Mouse (Mus musculus) liver, embryonic 14.5 days (tissue): Measurements from ENCODE around the gene Ass1. TPM values are rescaled to one million over a fixed set of nuclear protein-coding genes. Genes with fewer than 3 reads are reported as not detected.

Source experiments
- ATAC-seq: fragments of 200-750 bp; cut with Nextera tagmentation; 2 replicates; pipeline ENCODE4 v1.8.0; 2017; ENCODE audit warnings: moderate number of reproducible peaks, mild to moderate bottlenecking, moderate library complexity; ENCODE audit not compliant: insufficient read depth
- DNase-seq, 3 experiments: peaks; one replicate each; pipeline ENCODE4 v3.0.0-alpha.2; 2012 to 2013; ENCODE audit warnings: low read depth in 3 of 3, low spot score in 3 of 3
- H3K27ac ChIP-seq: fragments of 300-500 bp; sonication (generic); 2 replicates; pipeline ENCODE4 v1.5.1; 2014; ENCODE audit warnings: moderate library complexity, mild to moderate bottlenecking, control low read depth, inconsistent platforms
- H3K27me3 ChIP-seq: fragments of 300-500 bp; sonication (generic); 2 replicates; pipeline ENCODE4 v1.6.1; 2014; ENCODE audit warnings: mild to moderate bottlenecking, low read length, moderate library complexity; ENCODE audit not compliant: control insufficient read depth, insufficient read depth
- H3K36me3 ChIP-seq: fragments of 300-500 bp; sonication (generic); replicated peaks from 2 replicates; pipeline ENCODE4 v1.6.1; 2014; ENCODE audit warnings: low read depth; ENCODE audit not compliant: control insufficient read depth, insufficient read depth
- H3K4me1 ChIP-seq, 2 experiments: fragments of 200-500 bp in 1 of 2; fragments of 300-500 bp in 1 of 2; sonication (generic) in 1 of 2; replicated peaks; 2 replicates each; pipeline ENCODE4 v1.6.1; 2012 to 2014; ENCODE audit warnings: antibody characterized with exemption in 1 of 2, inconsistent platforms in 1 of 2, low read length in 1 of 2; ENCODE audit not compliant: control insufficient read depth in 2 of 2, insufficient read depth in 2 of 2
- H3K4me2 ChIP-seq: fragments of 300-500 bp; sonication (generic); 2 replicates; pipeline ENCODE4 v1.6.1; 2014; ENCODE audit warnings: low read depth, mild to moderate bottlenecking, control low read depth, moderate library complexity
- H3K4me3 ChIP-seq, 2 experiments: fragments of 200-500 bp in 1 of 2; fragments of 300-500 bp in 1 of 2; sonication (generic) in 1 of 2; 2 replicates each; pipeline ENCODE4 v1.5.1; 2012 to 2014; ENCODE audit warnings: low read depth in 2 of 2, low read length in 2 of 2, mild to moderate bottlenecking in 2 of 2, control low read depth in 1 of 2, inconsistent platforms in 1 of 2, moderate library complexity in 1 of 2; ENCODE audit not compliant: insufficient read depth in 1 of 2
- H3K9ac ChIP-seq: fragments of 300-500 bp; sonication (generic); replicated peaks from 2 replicates; pipeline ENCODE4 v1.6.1; 2014; ENCODE audit warnings: mild to moderate bottlenecking, control low read depth, moderate library complexity
- H3K9me3 ChIP-seq: fragments of 300-500 bp; sonication (generic); 2 replicates; pipeline ENCODE4 v1.6.1; 2016; ENCODE audit warnings: low read length, mixed read lengths; ENCODE audit not compliant: control insufficient read depth
- CTCF ChIP-seq: IDR thresholded peaks from 2 replicates; pipeline ENCODE4 v1.5.1; 2016; ENCODE audit warnings: antibody characterized with exemption, low read depth, control low read depth
- EP300 ChIP-seq: IDR thresholded peaks from 2 replicates; pipeline ENCODE4 v1.6.1; 2016; ENCODE audit warnings: antibody characterized with exemption, low read depth
- WGBS: fragments of 180-500 bp; shearing (Covaris S2); extraction: QIAGEN DNeasy Blood & Tissue Kit; methylation state at CpG from one replicate; pipeline ENCODE4 v1.1.7; 2014; ENCODE audit not compliant: insufficient replicate concordance; 5-methylcytosine and 5-hydroxymethylcytosine counted together
- polyA plus RNA-seq, 2 experiments: library from polyadenylated mRNA; depleted of rRNA in 1 of 2; stranded (reverse) in 1 of 2; unstranded in 1 of 2; fragments of >200 nt; fragmentation: Nextera tagmentation in 1 of 2; extraction: Ambion mirVana in 1 of 2; gene quantifications; 2 replicates each; pipeline versions ENCODE4 v1.2.1 to v1.2.3; 2012 to 2014

Ass1 gene
- polyA plus RNA-seq (2012; rRNA removed): 53.3 and 64.7 TPM in 2 replicates
- 86.7 and 97.2 TPM in 2 replicates for polyA plus RNA-seq (2014; fragmentation: Nextera tagmentation; extraction: Ambion mirVana)

- peak within 1 kb of the TSS; percentile 68 for H3K4me2 ChIP-seq
- no peak within 1 kb of the TSS for H3K27ac ChIP-seq
- H3K4me1 ChIP-seq: peaks cover 0 to under 1% of the 10 kb centered on the region in 2 experiments; a peak in 2 of 4 replicates
- TF ChIP-seq EP300 (no peak), CTCF (peak; percentile 44)
- H3K4me3 ChIP-seq: peak within 1 kb of the TSS; percentile 44 to 65
- peak; percentile 56 to 61 (median 58) for DNase-seq
- H3K27me3 ChIP-seq: no peaks in the 10 kb centered on the region; the same call in 1 of the 2 replicates
- H3K36me3 ChIP-seq: no peaks in the 10 kb centered on the region
- H3K9ac ChIP-seq: peak within 1 kb of the TSS; percentile 25
- under 1% methylated on average over 49 of the region's 49 CpGs for WGBS
- ATAC-seq: peak; percentile 84
- H3K9me3 ChIP-seq: no peaks in the 10 kb centered on the region
These were observed at the start of gene Ass1 for GRCm38 (mm10) chr2:31469931-31470682. Gene Ass1, plus strand, starts transcription at chr2:31470207.

- no peak for ATAC-seq
- WGBS: 69% methylated on average over 6 of the region's 6 CpGs
These were observed 49.1 kb upstream of the Ass1 start for GRCm38 (mm10) chr2:31420914-31421313.

GRCm38 (mm10) chr2:31422576-31422975 is 47.4 kb upstream of the Ass1 start:
- 45% methylated on average over 6 of the region's 6 CpGs for WGBS
- H3K4me1 ChIP-seq: no peaks in the 10 kb centered on the region
- no peak overlapping the region for H3K4me3 ChIP-seq
- no peak overlapping the region for H3K27ac ChIP-seq
- H3K27me3 ChIP-seq: no peaks in the 10 kb centered on the region
- DNase-seq (no peak), ATAC-seq (no peak)
- H3K9ac ChIP-seq: no peak overlapping the region
- H3K4me2 ChIP-seq: no peak overlapping the region
- no peaks in the 10 kb centered on the region for H3K9me3 ChIP-seq
- no peak for TF ChIP-seq CTCF
- TF ChIP-seq EP300: no peak
- no peaks in the 10 kb centered on the region for H3K36me3 ChIP-seq

More at GRCm38 (mm10) chr2:31420914-31421313, 49.1 kb upstream of the Ass1 start:
- no peaks in the 10 kb centered on the region for H3K27me3 ChIP-seq
- no peak overlapping the region for H3K27ac ChIP-seq
- H3K4me3 ChIP-seq: no peak overlapping the region
- no peak for DNase-seq
- no peak overlapping the region for H3K9ac ChIP-seq
- H3K4me2 ChIP-seq: no peak overlapping the region
- no peaks in the 10 kb centered on the region for H3K4me1 ChIP-seq
- TF ChIP-seq CTCF (peak; percentile 50), EP300 (no peak)
- H3K9me3 ChIP-seq: no peaks in the 10 kb centered on the region
- no peaks in the 10 kb centered on the region for H3K36me3 ChIP-seq

- Histone ChIP-seq H3K4me1 (peaks cover 0 to 5% of the 10 kb centered on the region in 2 experiments; a peak in 1 of 4 replicates), H3K4me3 (no peak overlapping the region), H3K27me3 (no peaks in the 10 kb centered on the region), H3K4me2 (no peak overlapping the region), H3K27ac (no peak overlapping the region), H3K9ac (no peak overlapping the region), H3K36me3 (no peaks in the 10 kb centered on the region), H3K9me3 (no peaks in the 10 kb centered on the region)
- no peak for DNase-seq
- no peak for ATAC-seq
- TF ChIP-seq CTCF: no peak
- no peak for TF ChIP-seq EP300
- WGBS: 75% methylated on average over 5 of the region's 5 CpGs
These were observed 38.5 kb upstream of the Ass1 start for GRCm38 (mm10) chr2:31431477-31431876.

- H3K9me3 ChIP-seq: no peaks in the 10 kb centered on the region
- no peak for TF ChIP-seq EP300
- no peak for TF ChIP-seq CTCF
- no peaks in the 10 kb centered on the region for H3K36me3 ChIP-seq
- no peak for DNase-seq
- no peak overlapping the region for H3K9ac ChIP-seq
- H3K4me2 ChIP-seq: no peak overlapping the region
- no peak overlapping the region for H3K27ac ChIP-seq
- peak; percentile 58 for ATAC-seq
- 46% methylated on average over 10 of the region's 10 CpGs for WGBS
- no peaks in the 10 kb centered on the region for H3K27me3 ChIP-seq
- H3K4me3 ChIP-seq: no peak overlapping the region
- peaks cover 0 to 5% of the 10 kb centered on the region in 2 experiments; a peak in 1 of 4 replicates for H3K4me1 ChIP-seq
These were observed 35.3 kb upstream of the Ass1 start for GRCm38 (mm10) chr2:31434746-31435145.
